Mouse (Mus musculus): ENCODE results near the gene Eif4a2. TPM values are rescaled to one million over a fixed set of nuclear protein-coding genes. Genes with fewer than 3 reads are reported as not detected.
A peak's percentile ranks its signal among the peaks of the same experiment; 100 is the strongest.

Eif4a2 gene
- polyA plus RNA-seq, 1 experiment: 141 TPM

GRCm38 (mm10) chr16:23144326-23144725 lies 37.1 kb downstream of the Eif4a2 start:
- 73% methylated on average over 7 of the region's 7 CpGs for WGBS
- no peak for DNase-seq
- Histone ChIP-seq H3K4me3 (replicated peaks; ENCODE audit: extremely low read depth, low read depth, low read length) (no peak overlapping the region), H3K4me1 (ENCODE audit: control insufficient read depth, insufficient read depth, low read length) (no peaks in the 10 kb centered on the region)
- TF ChIP-seq POLR2A (IDR thresholded peaks at IDR 0.05; ENCODE audit: borderline replicate concordance, extremely low read depth, low read depth, low read length): no peak
- TF ChIP-seq CTCF (IDR thresholded peaks at IDR 0.05; ENCODE audit: insufficient read depth, low read length): no peak

GRCm38 (mm10) chr16:23145211-23145610 lies 38.0 kb downstream of the Eif4a2 start:
- TF ChIP-seq POLR2A (IDR thresholded peaks at IDR 0.05; ENCODE audit: borderline replicate concordance, extremely low read depth, low read depth, low read length): no peak
- no peak for TF ChIP-seq CTCF (IDR thresholded peaks at IDR 0.05; ENCODE audit: insufficient read depth, low read length)
- Histone ChIP-seq H3K4me1 (ENCODE audit: control insufficient read depth, insufficient read depth, low read length) (no peaks in the 10 kb centered on the region), H3K4me3 (replicated peaks; ENCODE audit: extremely low read depth, low read depth, low read length) (no peak overlapping the region)
- no peak for DNase-seq
- 74% methylated on average over 5 of the region's 5 CpGs for WGBS

- no peak for TF ChIP-seq CTCF (IDR thresholded peaks at IDR 0.05; ENCODE audit: insufficient read depth, low read length)
- TF ChIP-seq POLR2A (IDR thresholded peaks at IDR 0.05; ENCODE audit: borderline replicate concordance, extremely low read depth, low read depth, low read length): no peak
- Histone ChIP-seq H3K4me3 (replicated peaks; ENCODE audit: extremely low read depth, low read depth, low read length) (no peak within 1 kb of the TSS), H3K4me1 (ENCODE audit: control insufficient read depth, insufficient read depth, low read length) (no peaks in the 10 kb centered on the region)
- DNase-seq: no peak
- WGBS: 87% methylated on average over 3 of the region's 3 CpGs
These were observed 39.0 kb downstream of the Eif4a2 start, which contains the start of gene Adipoq for GRCm38 (mm10) chr16:23146280-23146679. Gene Adipoq (plus strand): TSS chr16:23146536.

GRCm38 (mm10) chr16:23148936-23149335 lies 41.7 kb downstream of the Eif4a2 start:
- no peaks in the 10 kb centered on the region for H3K4me1 ChIP-seq (ENCODE audit: control insufficient read depth, insufficient read depth, low read length)
- TF ChIP-seq CTCF (IDR thresholded peaks at IDR 0.05; ENCODE audit: insufficient read depth, low read length) (no peak), POLR2A (IDR thresholded peaks at IDR 0.05; ENCODE audit: borderline replicate concordance, extremely low read depth, low read depth, low read length) (no peak)
- DNase-seq: no peak
- 76% methylated on average over 2 of the region's 2 CpGs for WGBS
- H3K4me3 ChIP-seq (replicated peaks; ENCODE audit: extremely low read depth, low read depth, low read length): no peak overlapping the region

- no peak overlapping the region for H3K4me3 ChIP-seq (replicated peaks; ENCODE audit: extremely low read depth, low read depth, low read length)
- no peak for DNase-seq
- TF ChIP-seq POLR2A (IDR thresholded peaks at IDR 0.05; ENCODE audit: borderline replicate concordance, extremely low read depth, low read depth, low read length) (no peak), CTCF (IDR thresholded peaks at IDR 0.05; ENCODE audit: insufficient read depth, low read length) (no peak)
- WGBS: 49% methylated on average over 8 of the region's 8 CpGs
- H3K4me1 ChIP-seq (ENCODE audit: control insufficient read depth, insufficient read depth, low read length): no peaks in the 10 kb centered on the region
These were observed 42.2 kb downstream of the Eif4a2 start for GRCm38 (mm10) chr16:23149396-23149795.

GRCm38 (mm10) chr16:23151423-23151822 lies 44.2 kb downstream of the Eif4a2 start:
- DNase-seq: no peak
- WGBS: 11% methylated on average over 2 of the region's 2 CpGs
- Histone ChIP-seq H3K4me1 (ENCODE audit: control insufficient read depth, insufficient read depth, low read length) (no peaks in the 10 kb centered on the region), H3K4me3 (replicated peaks; ENCODE audit: extremely low read depth, low read depth, low read length) (no peak overlapping the region)
- no peak for TF ChIP-seq POLR2A (IDR thresholded peaks at IDR 0.05; ENCODE audit: borderline replicate concordance, extremely low read depth, low read depth, low read length)
- TF ChIP-seq CTCF (IDR thresholded peaks at IDR 0.05; ENCODE audit: insufficient read depth, low read length): peak; percentile 40; the same call in 1 of the 2 replicates

- WGBS: 82% methylated on average over 5 of the region's 5 CpGs
- DNase-seq: no peak
- Histone ChIP-seq H3K4me3 (replicated peaks; ENCODE audit: extremely low read depth, low read depth, low read length) (no peak overlapping the region), H3K4me1 (ENCODE audit: control insufficient read depth, insufficient read depth, low read length) (no peaks in the 10 kb centered on the region)
- no peak for TF ChIP-seq POLR2A (IDR thresholded peaks at IDR 0.05; ENCODE audit: borderline replicate concordance, extremely low read depth, low read depth, low read length)
- TF ChIP-seq CTCF (IDR thresholded peaks at IDR 0.05; ENCODE audit: insufficient read depth, low read length): no peak
These were observed 47.0 kb downstream of the Eif4a2 start for GRCm38 (mm10) chr16:23154261-23154660.

- 94% methylated on average over 13 of the region's 13 CpGs for WGBS
- TF ChIP-seq CTCF (IDR thresholded peaks at IDR 0.05; ENCODE audit: insufficient read depth, low read length) (no peak), POLR2A (IDR thresholded peaks at IDR 0.05; ENCODE audit: borderline replicate concordance, extremely low read depth, low read depth, low read length) (no peak)
- H3K4me1 ChIP-seq (ENCODE audit: control insufficient read depth, insufficient read depth, low read length): no peaks in the 10 kb centered on the region
- no peak overlapping the region for H3K4me3 ChIP-seq (replicated peaks; ENCODE audit: extremely low read depth, low read depth, low read length)
- no peak for DNase-seq
These were observed 49.8 kb downstream of the Eif4a2 start for GRCm38 (mm10) chr16:23157013-23157412.

- no peak overlapping the region for H3K4me3 ChIP-seq (replicated peaks; ENCODE audit: extremely low read depth, low read depth, low read length)
- WGBS: 79% methylated on average over 7 of the region's 7 CpGs
- DNase-seq: no peak
- TF ChIP-seq POLR2A (IDR thresholded peaks at IDR 0.05; ENCODE audit: borderline replicate concordance, extremely low read depth, low read depth, low read length) (no peak), CTCF (IDR thresholded peaks at IDR 0.05; ENCODE audit: insufficient read depth, low read length) (no peak)
- H3K4me1 ChIP-seq (ENCODE audit: control insufficient read depth, insufficient read depth, low read length): no peaks in the 10 kb centered on the region
These were observed 51.0 kb downstream of the Eif4a2 start for GRCm38 (mm10) chr16:23158292-23158691.

GRCm38 (mm10) chr16:23158957-23159356 lies 51.7 kb downstream of the Eif4a2 start:
- WGBS: 61% methylated on average over 2 of the region's 2 CpGs
- DNase-seq: no peak
- Histone ChIP-seq H3K4me3 (replicated peaks; ENCODE audit: extremely low read depth, low read depth, low read length) (no peak overlapping the region), H3K4me1 (ENCODE audit: control insufficient read depth, insufficient read depth, low read length) (no peaks in the 10 kb centered on the region; the same call in 1 of the 2 replicates)
- TF ChIP-seq CTCF (IDR thresholded peaks at IDR 0.05; ENCODE audit: insufficient read depth, low read length) (no peak), POLR2A (IDR thresholded peaks at IDR 0.05; ENCODE audit: borderline replicate concordance, extremely low read depth, low read depth, low read length) (no peak)

Data from lung, adult 2 months (tissue).